Mouse (Mus musculus) lung, postnatal 4 days (tissue): ENCODE data around the gene Med15.

Source experiments
- DNase-seq, 2 experiments: peaks; one replicate each; pipeline ENCODE4 v3.0.0; 2021

Gene Med15

DNA sequence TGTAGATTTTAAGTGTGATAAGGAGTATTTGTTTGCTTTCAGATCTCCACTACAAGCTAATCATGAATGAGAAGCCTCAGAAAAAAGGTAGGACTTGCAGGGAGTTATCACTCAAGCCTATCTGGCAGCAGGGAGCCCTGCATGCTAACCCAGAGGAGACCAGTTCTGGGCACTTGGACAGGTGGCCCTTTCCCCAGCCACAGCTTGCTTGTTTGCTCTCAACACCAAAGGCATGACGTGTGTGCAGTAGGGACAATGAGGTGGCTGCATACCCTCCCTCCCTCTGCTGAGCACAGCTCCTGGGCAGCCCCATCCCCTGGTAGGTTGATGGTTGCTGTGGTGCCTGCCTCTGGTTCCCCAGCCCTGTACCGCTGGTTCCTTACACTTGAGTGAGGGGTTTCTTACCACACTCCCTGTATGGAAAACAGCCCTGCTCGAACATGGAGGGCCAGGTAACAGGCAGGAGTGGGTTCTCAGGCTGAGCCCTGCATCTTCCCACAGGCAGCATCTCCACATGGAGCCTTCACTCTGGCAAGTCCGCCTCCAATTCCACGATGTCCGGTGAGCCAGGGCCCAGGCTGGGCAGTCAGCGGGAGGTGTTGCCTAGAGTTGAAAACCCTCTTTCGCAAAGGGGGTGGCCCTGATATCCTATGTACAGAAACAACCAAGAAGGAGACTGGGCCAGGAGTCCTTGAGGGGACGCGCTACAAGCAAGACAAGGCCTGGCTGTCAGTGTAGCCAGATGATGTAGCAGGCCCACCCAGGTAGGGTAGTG, 84.9 kb downstream of the Med15 start:
- no peak for DNase-seq

DNA sequence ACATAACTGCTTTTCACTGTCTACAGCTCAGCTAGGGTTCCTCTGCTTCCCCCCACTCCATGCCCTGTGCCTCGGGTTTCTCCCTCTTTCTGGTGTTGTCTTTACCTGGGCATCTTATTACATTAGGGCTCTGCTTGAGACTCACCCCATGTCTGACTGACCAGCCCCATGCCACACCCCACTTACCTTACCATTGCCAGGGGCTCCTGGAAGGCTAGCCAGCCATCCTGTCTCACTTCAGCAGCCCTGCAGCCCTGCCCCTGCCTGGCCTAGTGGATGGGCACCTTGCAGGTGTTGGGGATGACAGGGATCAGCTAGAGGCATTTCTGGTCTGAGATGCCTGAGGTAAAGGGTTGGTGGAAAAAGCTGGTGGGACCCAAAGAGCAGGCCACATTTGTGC, 85.5 kb downstream of the Med15 start:
- no peak for DNase-seq

GRCm38 (mm10) chr16:17646310-17647114, 86.2 kb downstream of the Med15 start, which contains the start of gene Ccdc74a:
Ccdc74a (plus strand) TSS chr16:17646470.
- DNase-seq: peak; percentile 90 to 92

GRCm38 (mm10) chr16:17643437-17643990, 89.2 kb downstream of the Med15 start:
- no peak for DNase-seq

GRCm38 (mm10) chr16:17642311-17642710, 90.4 kb downstream of the Med15 start:
- no peak for DNase-seq

GRCm38 (mm10) chr16:17641301-17641700, 91.4 kb downstream of the Med15 start:
- no peak for DNase-seq

GRCm38 (mm10) chr16:17640706-17641105, 92.0 kb downstream of the Med15 start:
- DNase-seq: no peak

GRCm38 (mm10) chr16:17639951-17640350, 92.7 kb downstream of the Med15 start:
- DNase-seq: no peak

GRCm38 (mm10) chr16:17639081-17639480, 93.6 kb downstream of the Med15 start:
- no peak for DNase-seq

DNA sequence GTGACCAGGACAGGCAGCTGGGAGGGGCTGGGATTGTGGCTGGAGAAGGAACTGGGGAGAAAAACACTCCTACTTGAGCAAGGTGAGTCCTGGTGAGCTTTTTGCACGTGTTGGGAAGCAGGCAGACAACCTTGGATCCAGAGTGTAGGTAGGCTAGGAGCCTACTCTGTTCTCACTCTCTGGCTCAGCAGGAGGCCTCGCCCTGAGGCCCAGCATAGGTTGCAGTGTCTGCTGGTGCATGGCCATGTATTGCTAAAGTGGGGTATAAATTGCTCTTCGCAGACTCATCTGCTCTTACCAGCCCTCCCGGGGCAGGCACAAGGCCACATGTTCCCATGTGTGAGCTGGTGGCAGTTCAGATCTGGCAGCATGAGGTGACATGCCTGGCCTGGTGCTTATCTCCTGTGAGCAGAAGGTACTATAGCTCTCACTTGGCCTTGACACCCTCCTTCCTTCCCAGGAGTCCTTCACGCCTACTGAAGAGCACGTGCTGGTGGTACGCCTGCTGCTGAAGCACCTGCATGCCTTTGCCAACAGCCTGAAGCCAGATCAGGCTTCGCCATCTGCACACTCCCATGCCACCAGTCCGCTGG, 94.6 kb downstream of the Med15 start:
- DNase-seq: no peak

DNA sequence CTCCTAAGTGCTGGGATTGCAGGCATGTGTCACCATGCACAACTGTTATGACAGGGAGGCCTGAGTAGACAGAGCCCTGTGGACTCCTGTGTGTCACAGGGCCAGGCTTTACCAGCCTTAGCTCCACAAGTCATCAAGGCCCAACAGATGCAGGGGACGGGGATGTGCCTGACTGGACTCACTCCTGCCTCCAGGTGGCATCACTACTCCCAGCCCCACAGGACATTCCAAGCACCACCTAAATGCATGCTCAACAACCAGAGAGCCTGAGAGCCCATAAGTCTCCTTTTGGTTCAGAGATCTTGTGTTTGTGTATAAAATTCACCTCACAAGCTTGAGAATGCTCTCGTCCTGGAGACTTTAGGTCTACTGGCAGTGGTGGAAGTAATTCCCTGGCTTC, 95.1 kb downstream of the Med15 start:
- no peak for DNase-seq

- DNase-seq: no peak
Measured at GRCm38 (mm10) chr16:17636904-17637303, 95.8 kb downstream of the Med15 start.

DNA sequence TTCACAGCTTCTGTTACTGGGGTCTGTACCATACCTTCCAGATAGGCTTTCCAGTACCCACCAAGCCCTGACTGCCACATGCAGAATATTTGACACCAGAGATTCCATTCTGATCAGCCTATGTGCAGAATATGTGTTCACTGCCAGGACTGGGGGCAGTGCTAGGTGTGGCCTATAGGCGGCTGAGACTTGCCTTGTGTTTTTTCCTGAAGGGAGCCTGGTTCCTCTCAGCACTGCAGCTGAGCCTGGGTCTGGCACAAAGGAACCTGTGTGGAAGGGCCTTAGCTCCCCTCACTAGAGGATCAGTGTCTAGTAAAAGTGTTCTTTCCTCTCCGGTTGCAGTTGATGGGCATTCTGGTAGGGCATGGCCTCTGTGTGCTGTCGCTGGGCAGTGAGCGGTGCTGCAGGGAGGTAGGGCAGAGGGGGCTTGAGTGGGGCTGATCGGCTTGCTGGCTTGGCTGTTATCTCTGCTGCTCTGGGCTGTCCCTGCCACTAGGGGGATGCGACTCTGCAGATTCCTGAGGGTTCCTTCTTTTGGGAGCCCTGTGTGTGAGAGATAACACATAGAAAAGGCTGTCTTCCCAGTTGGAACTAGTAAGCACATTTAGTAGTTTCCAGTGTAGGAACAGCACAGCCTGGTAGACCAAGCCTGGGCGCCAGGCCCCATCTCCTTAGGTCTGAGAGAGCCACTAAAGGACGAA, 99.1 kb downstream of the Med15 start:
- DNase-seq: no peak

DNA sequence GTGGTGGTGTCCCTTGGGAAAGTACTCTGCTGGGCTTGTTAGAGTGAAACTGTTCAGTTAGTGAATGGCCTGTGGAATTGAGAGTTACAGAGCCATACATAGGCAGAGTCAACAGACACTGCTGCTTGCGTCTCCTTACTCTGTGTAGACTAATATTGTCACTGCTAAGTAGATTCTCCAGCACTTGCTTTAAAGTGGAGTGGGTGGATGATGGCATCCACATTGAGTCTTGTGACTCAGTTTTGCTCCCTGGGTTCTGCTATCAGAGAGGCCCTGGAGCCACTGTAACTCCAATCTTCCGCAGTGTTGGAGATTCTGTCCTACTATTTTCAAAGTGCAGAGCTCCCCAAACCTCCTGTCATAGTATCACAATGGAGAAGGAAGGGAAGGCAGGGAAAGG, 100.1 kb downstream of the Med15 start:
- DNase-seq: no peak

DNA sequence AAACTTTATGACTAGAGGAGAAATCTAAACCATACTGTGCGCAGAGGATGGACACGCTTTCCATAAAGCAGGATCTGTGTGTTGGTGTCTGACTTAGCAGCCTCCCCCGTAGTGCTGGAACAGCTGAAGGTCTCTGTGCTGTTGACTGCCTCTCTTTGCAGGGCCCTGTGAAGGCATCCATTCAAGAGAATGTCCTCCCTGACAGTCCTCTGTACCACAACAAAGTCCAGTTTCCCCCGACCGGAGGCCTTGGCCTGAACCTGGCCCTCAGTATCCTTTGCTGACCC, 106.5 kb downstream of the Med15 start:
- DNase-seq: no peak

- no peak for DNase-seq
Measured at GRCm38 (mm10) chr16:17625488-17626268, 107.0 kb downstream of the Med15 start.

- no peak for DNase-seq
Measured at GRCm38 (mm10) chr16:17621936-17622335, 110.8 kb downstream of the Med15 start.

DNA sequence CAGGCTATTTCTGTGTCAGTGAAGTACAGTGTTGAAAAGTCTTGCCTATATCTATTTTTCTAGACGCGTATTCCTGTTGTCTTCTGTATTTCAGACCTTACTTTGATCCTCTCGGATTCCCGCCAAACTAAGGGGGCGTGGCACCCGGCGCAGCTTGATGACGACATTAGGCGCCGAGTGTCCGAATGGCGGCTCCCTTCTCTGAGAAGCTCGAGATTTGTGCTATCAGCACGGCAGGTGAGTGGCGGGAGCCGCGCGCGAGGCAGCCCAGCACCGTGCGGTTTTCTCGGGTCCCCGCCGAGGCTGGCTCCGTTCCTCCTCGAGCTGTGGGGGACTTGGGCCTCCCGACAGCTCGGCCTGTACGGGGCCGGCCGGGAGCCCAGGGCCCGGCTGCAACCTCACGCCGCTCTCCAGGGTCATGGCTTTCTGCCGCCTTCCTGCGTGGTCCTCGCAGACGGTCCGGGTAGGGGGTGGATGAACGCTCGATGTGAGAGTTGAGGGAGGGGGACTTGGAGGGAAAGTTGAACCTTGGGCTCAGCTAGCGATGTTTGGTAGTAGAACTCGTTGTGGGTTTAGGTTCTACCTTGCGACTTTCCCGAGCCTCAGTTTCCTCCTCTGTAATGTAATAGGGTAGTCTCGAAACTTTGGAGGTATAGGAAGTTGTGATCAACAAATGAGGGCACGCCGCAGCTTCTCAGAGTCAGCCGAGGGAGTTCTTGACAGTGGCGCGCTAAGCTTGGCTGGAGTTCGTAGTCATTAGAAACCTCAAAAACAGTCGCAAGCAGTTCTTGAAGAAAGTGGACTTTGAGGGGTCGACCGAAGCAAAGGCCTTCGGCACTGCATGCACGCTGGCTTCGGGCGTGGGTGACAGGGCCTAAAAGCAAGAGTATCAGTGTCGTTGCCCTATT, 113.2 kb downstream of the Med15 start, which contains the start of gene Smpd4:
Smpd4 (plus strand) TSS at position 157 of the 908 bp plus-strand sequence.
- peak; percentile 90 to 94 for DNase-seq

GRCm38 (mm10) chr16:17617922-17618565, 114.6 kb downstream of the Med15 start:
- peak; percentile 54 to 57 for DNase-seq

DNA sequence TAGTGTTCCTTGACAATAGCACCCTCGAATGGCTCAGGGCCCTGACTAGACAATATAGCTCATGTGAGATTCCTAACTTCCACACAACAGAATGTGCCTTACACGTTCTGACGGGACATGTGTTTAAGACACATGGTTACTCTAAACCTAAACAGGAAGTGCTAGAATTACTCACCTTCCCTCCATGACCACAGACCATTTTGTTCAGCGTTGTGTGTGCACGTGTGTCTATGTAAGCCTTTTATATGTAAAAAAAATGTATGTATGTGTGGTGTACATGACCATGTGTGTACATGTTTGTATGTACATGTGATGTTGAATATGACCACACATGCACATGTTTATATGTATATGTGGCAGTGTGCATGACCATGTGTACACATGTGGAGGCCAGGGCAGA, 116.5 kb downstream of the Med15 start:
- DNase-seq: no peak
